Mouse (Mus musculus) ES-E14 (cell line): ENCODE measurements around the gene Map3k7. TPM values are rescaled to one million over a fixed set of nuclear protein-coding genes. Genes with fewer than 3 reads are reported as not detected.

ENCODE experiments used
- DNase-seq: peaks from one replicate; pipeline ENCODE4 v3.0.0-alpha.2; 2013; ENCODE audit warnings: low read depth, low spot score
- H3K27ac ChIP-seq: 2 replicates; pipeline ENCODE4 v1.5.1; 2012; ENCODE audit warnings: low read depth, mild to moderate bottlenecking, low read length, moderate library complexity, mixed read lengths; ENCODE audit not compliant: poor library complexity, insufficient read depth, severe bottlenecking
- H3K36me3 ChIP-seq: 2 replicates; pipeline ENCODE4 v1.6.1; 2012; ENCODE audit warnings: mild to moderate bottlenecking, low read length, moderate library complexity, mixed read lengths; ENCODE audit not compliant: control insufficient read depth, poor library complexity, insufficient read depth, severe bottlenecking
- H3K4me1 ChIP-seq, 2 experiments: fragments of 150-350 bp in 1 of 2; sonication (generic) in 1 of 2; 2 replicates each; pipeline ENCODE4 v1.6.1; 2012; ENCODE audit warnings: low read length in 2 of 2, mild to moderate bottlenecking in 1 of 2, mixed read lengths in 1 of 2; ENCODE audit not compliant: control insufficient read depth in 2 of 2, insufficient read depth in 2 of 2, poor library complexity in 1 of 2
- H3K4me3 ChIP-seq, 2 experiments: fragments of 150-350 bp in 1 of 2; sonication (generic) in 1 of 2; 2 replicates each; pipeline ENCODE4 v1.5.1; 2012; ENCODE audit warnings: low read length in 2 of 2, low read depth in 1 of 2, mild to moderate bottlenecking in 1 of 2, mixed read lengths in 1 of 2; ENCODE audit not compliant: insufficient read depth in 1 of 2, poor library complexity in 1 of 2, severe bottlenecking in 1 of 2
- H3K9ac ChIP-seq: 2 replicates; pipeline ENCODE4 v1.6.1; 2012; ENCODE audit warnings: low read depth, mild to moderate bottlenecking, low read length, mixed read lengths; ENCODE audit not compliant: poor library complexity, insufficient read depth, severe bottlenecking
- H3K9me3 ChIP-seq: fragments of 150-350 bp; sonication (generic); 2 replicates; pipeline ENCODE4 v1.6.1; 2012; ENCODE audit warnings: low read depth, mild to moderate bottlenecking, low read length; ENCODE audit not compliant: control insufficient read depth, insufficient read depth
- CHD2 ChIP-seq: IDR thresholded peaks from 2 replicates; pipeline ENCODE4 v1.6.1; 2014; ENCODE audit warnings: mild to moderate bottlenecking, low read depth, low read length, inconsistent platforms
- HCFC1 ChIP-seq: IDR thresholded peaks from 2 replicates; pipeline ENCODE4 v1.6.1; 2012; ENCODE audit warnings: low read length, inconsistent platforms, borderline replicate concordance; ENCODE audit not compliant: insufficient read depth
- MAFK ChIP-seq: IDR thresholded peaks from 2 replicates; pipeline ENCODE4 v1.6.1; 2014; ENCODE audit warnings: mild to moderate bottlenecking, low read depth, low read length, inconsistent platforms; ENCODE audit not compliant: insufficient read depth
- ZC3H11A ChIP-seq: IDR thresholded peaks from 2 replicates; pipeline ENCODE4 v1.6.1; 2012; ENCODE audit warnings: low read depth, mild to moderate bottlenecking, inconsistent platforms, low read length, borderline replicate concordance
- ZNF384 ChIP-seq: IDR thresholded peaks from 2 replicates; pipeline ENCODE4 v1.6.1; 2012; ENCODE audit warnings: low read depth, low read length, inconsistent platforms
- in situ Hi-C, 2 experiments: fragments of 600-800 bp; cut with MboI; formaldehyde crosslinking; loops; one replicate each; pipeline ENCODE4 v1.15.1; 2025; ENCODE audit warnings: low sequenced_read_pairs in 2 of 2, inconsistent platforms in 1 of 2; ENCODE audit not compliant: unreplicated experiment in 2 of 2
- total RNA-seq: library from RNA; depleted of rRNA; stranded (reverse); fragments of 300-350 nt; gene quantifications from 2 replicates; pipeline ENCODE4 v1.2.3, GENCODE M21; 2012; rRNA removed

Map3k7 gene
- total RNA-seq = 43.9 and 69.5 TPM in 2 replicates

GRCm38 (mm10) chr4:31963354-31964193 is at the start of gene Map3k7:
TSS of gene Map3k7 (plus strand) at chr4:31964097.
- Histone ChIP-seq H3K4me3 (peak within 1 kb of the TSS; percentile 91 to 97), H3K9me3 (no peaks in the 10 kb centered on the region), H3K36me3 (no peaks in the 10 kb centered on the region), H3K4me1 (peaks cover 2 to 3% of the 10 kb centered on the region in 2 experiments; a peak in 2 of 4 replicates), H3K27ac (peak within 1 kb of the TSS; percentile 91), H3K9ac (peak within 1 kb of the TSS; percentile 99)
- TF ChIP-seq CHD2 (peak; percentile 98), ZC3H11A (no peak), MAFK (no peak), ZNF384 (no peak), HCFC1 (peak; percentile 78; the same call in 1 of the 2 replicates)
- in situ Hi-C loops = no loop called here
- DNase-seq = peak; percentile 87

GRCm38 (mm10) chr4:31915114-31915513 is 48.8 kb upstream of the Map3k7 start:
- Histone ChIP-seq H3K36me3 (no peaks in the 10 kb centered on the region), H3K4me3 (no peak overlapping the region), H3K9me3 (no peaks in the 10 kb centered on the region), H3K9ac (no peak overlapping the region), H3K4me1 (no peaks in the 10 kb centered on the region), H3K27ac (no peak overlapping the region)
- in situ Hi-C loops = no loop called here
- TF ChIP-seq MAFK (no peak), ZC3H11A (no peak), CHD2 (no peak), HCFC1 (no peak), ZNF384 (no peak)
- DNase-seq = no peak

GRCm38 (mm10) chr4:31918717-31919116 is 45.2 kb upstream of the Map3k7 start:
- Histone ChIP-seq H3K9me3 (no peaks in the 10 kb centered on the region), H3K9ac (no peak overlapping the region), H3K27ac (no peak overlapping the region), H3K4me3 (no peak overlapping the region), H3K4me1 (no peaks in the 10 kb centered on the region), H3K36me3 (no peaks in the 10 kb centered on the region)
- no peak for DNase-seq
- TF ChIP-seq CHD2 (no peak), HCFC1 (no peak), ZNF384 (no peak), ZC3H11A (no peak), MAFK (no peak)
- in situ Hi-C loops = no loop called here

GRCm38 (mm10) chr4:31922215-31922614 is 41.7 kb upstream of the Map3k7 start:
- no peaks in the 10 kb centered on the region for H3K36me3 ChIP-seq
- H3K4me3 ChIP-seq = no peak overlapping the region
- no peak overlapping the region for H3K9ac ChIP-seq
- TF ChIP-seq ZNF384 (no peak), CHD2 (no peak), HCFC1 (no peak), MAFK (no peak), ZC3H11A (no peak)
- in situ Hi-C loops = no loop called here
- no peak for DNase-seq
- H3K4me1 ChIP-seq = no peaks in the 10 kb centered on the region
- no peak overlapping the region for H3K27ac ChIP-seq
- H3K9me3 ChIP-seq = no peaks in the 10 kb centered on the region
